Mouse (Mus musculus) layer of hippocampus, adult 11-12 months (tissue): ENCODE results near the gene Top2a.

ENCODE experiments used
- DNase-seq: peaks from one replicate; pipeline ENCODE4 v3.0.0; 2022; ENCODE audit warnings: low spot score

Top2a gene

DNA sequence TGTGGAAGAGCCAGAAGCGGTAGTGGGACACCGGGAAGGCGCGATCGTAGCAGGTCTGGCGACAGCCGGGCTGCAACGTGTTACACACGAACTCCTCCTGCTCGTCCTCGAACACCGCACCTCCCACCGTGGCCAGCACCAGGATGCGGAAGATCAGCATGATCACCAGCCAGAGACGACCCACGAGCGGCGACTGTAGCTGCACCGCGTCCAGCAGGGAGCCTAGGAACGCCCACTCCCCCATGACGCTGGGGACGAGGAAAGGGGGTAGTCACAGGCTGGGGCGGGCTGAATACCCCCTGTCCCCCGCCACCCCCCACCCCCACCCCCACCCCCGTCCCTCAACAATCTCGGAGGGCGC, 41.2 kb downstream of the Top2a start, which contains the start of gene Gjd3:
TSS of gene Gjd3 (minus strand) at position 244 of the 361 bp plus-strand sequence.
- no peak for DNase-seq

DNA sequence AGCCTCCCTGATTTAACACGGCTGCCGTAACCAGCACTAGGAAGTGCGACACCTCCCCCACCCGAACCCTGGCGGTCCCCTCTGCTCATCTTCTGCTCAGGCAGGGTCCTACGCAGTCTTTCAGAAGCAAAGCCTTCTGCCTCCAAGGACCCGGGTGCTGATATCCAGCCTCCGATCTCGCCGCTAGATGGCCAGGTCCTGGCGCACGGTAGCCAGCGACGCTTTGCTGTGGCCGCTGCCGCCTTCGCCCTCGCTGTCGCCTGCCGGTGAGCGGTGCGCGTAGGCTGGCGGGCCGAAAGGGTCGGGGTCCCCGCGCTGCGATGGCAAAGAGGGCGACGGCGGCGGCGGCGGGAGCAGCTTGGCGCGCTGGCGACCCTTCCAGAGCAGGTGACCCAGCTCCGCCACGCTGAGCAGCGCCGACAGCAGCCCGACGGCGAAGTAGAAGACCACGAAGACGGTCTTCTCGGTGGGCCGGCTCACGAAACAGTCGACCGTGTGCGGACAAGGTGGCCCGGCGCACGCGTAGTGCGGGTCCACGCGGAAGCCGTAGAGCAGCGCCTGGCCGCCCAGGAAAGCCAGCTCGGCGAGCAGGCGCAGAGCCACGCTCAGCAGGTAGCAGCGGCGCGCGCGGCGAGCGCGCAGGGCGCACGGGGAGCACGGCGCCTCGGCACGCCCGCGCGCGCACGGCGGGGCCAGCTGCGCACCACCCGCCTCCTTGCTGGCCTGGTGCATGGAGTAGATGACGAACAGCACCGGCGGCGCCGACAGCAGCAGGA, 41.8 kb downstream of the Top2a start:
- no peak for DNase-seq

DNA sequence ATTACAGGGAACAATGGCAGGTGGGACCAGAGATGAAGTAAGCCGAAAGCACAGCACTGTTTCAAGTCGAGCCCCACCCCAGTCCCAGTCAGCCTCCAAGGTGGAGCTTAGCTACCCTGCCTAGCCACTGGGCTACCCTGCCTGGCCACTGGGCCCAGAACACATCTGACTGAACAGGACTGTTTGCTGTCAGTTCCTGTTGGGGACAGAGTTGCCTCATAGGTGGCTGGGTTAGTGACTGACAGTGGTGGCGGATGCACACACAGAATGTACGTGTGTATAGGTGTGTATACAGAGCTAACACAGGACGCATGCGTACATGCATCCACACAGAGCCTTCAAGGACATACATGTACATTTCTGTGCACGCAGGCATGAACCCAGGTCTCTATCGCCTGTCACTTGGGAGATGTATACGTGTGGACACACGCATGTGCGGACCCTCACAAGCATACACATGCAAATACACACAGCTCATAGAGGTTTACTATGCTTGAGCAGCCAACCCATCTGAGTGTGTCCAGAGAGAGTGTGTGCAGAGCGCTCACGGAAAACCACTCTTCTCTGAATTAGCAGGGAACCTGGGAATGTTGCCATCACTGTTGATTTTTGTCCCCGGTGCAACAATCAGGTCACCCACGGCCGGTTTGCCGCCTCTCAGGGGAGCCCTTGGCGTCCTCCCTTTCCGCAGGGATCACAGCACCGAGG, 42.5 kb downstream of the Top2a start:
- no peak for DNase-seq

DNA sequence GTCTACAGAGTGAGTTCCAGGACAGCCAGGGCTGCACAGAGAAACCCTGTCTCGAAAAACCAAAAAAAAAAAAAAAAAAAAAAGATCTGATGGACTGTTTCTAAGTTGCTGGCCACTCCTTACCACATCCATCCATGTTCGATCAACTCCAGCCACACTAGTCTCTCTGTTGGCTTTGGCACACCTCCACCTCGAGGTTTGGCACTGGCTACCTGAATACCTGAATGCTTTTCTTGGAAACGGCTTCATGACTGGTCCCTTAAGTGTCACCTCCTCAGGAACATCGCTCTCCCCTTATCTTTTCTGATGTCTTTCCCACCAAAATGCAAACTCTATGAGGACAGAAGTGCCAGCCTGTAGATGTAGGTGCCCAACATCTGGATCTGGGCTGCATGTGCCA, 44.6 kb downstream of the Top2a start:
- DNase-seq, result no peak

DNA sequence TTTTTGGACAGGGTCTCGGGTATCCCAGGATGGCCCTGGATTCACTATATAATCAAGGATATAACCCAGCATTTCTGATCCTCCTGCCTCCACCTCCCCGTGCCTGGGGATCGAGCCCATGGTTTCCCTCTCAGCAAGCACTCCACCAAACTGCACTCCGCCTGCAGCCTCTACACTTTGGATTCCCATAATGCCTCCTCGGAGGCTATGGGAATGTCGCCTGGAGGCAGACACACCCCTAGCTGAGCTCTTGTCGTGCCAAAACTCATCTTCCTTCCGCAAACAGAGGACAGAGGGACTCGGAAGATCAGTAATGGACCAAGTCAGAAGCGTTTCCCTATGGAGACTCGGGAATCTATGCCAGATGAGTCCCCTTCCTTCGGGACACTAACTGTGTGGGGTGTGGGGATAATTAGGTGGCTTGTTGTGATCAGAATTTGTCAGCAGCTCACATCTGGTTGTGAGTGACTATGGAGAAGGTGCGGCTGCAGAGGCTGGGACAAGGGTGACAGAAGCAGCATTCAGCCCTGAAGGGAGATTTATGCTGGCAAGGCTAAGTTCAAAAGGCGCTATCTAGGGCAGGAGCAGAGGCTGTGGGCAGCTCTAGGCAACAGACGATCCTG, 45.4 kb downstream of the Top2a start:
- no peak for DNase-seq

DNA sequence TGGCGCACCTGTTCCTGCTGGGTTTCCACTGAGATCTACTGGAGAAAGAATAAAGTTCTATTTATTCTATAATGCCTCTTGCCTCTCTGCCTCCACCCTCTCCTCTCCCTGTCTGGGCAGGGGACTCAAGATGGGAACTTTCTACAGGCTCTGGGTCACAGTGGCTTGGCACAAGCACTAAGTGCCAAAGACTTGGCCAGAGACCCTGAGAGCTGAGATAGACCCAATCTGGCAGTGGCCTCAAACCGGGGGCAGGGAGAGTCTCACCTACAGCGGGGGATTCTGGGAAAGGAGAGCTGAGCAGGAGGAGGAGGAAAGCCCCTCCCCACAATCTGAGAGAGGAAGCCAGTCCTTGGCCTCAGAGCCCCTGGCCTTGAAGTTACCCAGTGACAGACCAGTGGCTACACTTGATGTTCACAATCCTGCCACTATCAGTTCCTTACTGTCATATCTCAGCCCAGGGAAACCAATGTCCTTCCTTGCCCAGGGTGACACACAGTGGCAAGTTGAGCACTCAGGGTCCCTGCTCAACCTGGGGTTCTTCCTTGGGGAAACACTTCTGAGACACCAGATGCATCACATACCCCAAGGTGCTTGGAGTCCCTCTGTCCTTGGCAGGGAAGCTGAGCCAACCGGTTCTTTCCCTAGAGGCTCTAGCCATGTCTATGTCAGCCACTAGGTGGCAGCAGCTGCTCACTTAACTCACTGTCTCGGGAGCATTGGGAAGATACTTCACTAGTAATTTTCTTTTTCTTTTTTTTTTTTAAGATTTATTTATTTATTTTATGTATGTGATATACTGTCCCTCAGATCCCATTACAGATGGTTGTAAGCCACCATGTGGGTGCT, 48.9 kb downstream of the Top2a start:
- peak; percentile 80 for DNase-seq

DNA sequence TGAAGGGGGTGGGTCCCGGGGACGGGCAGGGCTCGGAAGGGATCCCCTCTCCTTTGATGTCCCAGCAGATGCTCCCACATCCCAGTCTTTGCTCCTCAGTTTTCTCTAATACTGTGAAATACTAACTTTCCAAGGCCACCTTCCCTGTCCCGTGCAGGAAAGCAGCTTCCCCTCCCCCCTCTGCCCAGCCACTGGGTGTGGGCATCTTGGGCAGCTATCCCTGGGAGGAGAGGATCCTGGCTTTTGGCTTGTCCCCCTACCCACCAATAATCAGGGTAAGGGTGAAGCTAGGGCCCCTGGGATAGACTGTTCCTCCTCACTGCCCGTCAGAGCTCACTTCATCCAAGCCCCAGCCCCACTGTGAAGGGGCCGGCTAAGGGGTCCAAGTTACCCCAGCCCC, 49.8 kb downstream of the Top2a start:
- DNase-seq, result no peak

DNA sequence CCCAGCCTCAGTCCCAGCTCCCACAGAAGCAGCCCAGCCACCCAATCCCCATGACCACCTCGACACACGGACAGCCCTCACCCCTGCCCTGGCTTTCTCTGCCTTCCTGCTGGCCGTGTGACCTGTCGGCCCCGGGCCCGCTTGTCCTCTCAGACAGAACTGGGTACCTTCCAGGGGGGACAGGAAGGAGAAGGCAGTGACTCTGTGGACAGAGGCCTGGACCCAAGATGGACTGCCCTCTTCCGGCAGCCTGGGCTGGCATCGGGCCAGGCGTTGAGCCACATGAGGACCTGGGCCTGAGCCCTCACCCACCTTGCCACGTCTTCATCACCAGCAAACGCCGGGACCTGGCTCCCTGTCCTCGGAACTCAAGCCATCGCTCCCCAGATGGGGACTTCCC, 50.4 kb downstream of the Top2a start:
- no peak for DNase-seq

DNA sequence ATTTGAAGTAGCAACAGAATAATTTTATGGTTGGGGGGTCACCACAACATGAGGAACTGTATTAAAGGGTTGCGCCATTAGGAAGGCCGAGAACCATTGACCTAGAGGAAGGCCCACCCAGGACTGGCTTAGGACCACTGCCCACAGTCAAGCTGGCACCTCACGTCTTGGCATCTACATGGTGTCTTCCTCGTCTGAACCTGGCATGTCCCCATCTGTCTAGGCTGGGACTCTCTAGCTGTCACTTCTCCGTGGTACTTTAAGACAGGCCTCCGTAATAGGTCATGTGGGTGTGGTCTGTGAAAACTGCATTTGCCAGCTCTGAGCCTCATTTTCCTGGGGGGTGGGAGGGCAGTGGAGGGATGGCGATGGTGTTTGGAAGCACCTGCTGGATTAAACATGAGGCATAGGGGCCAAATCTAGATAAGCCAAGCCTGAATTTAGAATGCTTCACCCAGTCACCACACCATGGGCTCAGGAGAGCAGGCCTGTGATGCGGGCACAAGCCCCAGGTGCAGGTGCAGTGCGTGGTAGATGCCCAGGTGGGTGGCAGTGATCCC, 51.1 kb downstream of the Top2a start:
- DNase-seq, result no peak

DNA sequence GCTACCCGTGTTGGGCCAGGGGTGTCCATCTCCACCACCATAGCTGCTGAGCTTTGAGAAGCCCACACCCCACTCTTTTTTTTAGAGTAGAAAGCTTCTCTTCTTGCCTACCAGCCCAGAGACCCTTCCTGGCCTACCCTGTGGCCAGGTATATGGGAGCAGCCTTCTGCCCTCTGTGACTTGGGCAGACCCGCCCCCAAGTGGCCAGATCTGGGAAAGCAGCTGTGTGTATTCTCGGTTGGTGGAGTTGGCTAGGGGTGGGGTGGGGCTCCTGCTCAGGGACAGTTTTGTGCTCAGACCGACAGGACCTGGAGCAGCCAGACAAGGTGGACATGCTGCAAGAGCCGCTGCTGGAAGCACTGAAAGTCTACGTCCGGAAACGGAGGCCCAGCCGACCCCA, 51.8 kb downstream of the Top2a start:
- DNase-seq, result peak; percentile 86

DNA sequence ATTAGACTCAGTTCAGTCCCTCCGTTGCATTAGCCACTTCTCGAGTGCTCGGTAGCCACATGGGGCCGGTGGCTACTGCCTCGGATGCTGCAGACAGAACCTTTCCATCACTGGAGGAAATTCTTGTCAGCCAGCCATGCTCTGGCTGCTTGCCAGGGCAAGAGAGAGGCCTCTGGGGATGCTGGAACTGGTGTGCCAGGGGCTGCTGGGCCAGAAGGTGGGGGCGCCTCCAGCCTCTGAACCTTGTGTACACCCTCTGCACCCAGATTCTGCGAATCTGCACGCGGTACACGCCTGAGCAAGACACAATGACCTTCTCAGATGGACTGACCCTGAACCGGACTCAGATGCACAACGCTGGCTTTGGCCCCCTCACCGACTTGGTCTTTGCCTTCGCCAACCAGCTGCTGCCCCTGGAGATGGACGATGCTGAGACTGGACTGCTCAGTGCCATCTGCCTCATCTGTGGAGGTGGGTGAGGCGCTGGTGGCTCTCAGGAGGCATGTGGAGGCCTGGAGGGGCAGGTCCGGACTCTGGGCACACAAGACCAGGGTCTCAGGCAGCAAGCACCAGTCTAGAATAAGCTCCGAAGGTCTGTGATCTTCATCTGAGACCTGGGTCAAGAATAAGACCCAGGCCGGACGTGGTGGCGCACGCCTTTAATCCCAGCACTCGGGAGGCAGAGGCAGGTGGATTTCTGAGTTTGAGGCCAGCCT, 52.5 kb downstream of the Top2a start:
- no peak for DNase-seq

DNA sequence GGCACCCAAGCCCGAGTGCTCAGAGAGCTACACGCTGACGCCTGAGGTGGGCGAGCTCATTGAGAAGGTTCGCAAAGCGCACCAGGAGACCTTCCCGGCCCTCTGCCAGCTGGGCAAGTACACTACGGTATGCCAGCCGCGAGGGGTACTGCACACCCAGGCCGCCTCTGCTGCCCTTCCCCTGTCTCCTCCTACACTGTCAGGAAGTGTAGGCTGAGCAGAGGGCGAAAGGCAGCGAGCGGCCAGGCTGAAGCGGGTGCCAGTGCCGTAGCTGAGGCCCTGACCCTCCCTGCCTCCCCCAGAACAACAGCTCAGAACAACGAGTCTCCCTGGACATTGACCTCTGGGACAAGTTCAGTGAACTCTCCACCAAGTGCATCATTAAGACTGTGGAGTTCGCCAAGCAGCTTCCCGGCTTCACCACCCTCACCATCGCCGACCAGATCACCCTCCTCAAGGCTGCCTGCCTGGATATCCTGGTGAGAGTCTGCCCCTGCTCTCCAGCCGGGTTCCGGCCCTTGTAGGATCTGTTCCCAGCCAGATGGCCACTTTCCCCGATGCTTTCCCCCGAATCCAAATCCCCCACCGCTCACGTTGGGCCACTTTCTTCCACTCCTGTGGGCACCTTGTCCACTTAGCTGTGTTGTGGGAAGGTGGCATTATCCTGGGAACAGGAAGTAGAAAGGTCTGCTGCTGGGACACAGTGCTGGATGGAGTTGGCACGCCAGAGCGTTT, 53.6 kb downstream of the Top2a start:
- no peak for DNase-seq

DNA sequence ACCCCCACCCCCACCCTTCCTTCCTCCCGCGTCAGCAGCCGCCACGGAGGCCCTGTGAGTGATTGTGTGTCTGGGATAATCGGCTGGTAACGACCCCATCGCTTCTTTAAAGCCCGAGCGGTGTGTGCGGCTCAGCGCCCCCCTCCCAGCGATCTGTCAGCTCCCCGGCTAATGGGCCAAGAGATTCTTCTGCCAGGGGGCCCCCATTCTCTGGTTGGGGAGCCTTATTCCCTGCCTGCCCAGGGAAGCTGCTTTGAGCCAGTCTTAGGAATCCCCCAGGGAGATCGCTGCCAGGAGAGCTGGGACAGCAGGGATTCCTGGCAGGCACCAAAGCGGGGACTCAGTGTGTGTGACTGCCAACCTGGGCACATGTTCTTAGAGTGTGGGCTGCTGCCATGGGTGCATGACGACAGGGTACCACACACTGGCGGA, 54.5 kb downstream of the Top2a start:
- DNase-seq, result peak; percentile 75

DNA sequence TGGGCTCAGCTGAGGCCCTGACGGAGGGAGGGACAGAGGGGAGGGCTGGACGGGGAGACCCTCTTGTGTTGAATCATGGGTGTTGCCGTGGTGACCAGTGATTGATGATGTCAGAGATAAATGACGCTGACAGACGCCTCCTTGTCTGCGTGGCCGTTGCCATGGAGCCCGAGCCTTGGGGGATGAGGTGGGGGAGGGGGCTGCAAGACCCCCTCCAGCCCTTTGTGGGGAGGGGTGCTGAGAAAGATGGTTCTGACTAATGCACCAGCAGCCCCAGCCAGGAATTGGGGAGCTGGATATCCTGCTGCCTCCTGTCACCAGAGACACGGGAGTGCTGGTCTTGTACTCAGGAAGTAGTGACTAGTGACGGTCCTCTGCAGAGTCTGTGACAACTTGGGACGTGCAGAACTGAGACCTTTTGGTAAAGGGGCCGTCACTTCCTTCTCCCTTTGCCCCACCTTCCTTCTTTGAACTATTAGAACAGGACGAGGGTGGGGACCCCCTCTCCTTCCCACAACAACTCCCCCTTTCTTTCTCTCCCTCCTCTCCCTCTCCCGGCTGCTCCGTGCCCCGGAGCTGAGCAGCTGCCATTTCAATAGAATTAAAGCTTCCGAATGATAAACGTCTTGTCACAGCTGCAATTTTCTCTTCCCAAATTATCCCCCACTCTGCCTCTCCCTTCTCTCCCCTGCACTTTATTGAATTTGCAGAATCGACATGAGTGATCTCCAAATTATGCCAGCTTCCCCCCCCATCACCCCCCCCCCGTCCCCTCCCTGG, 55.1 kb downstream of the Top2a start:
- DNase-seq, result no peak

DNA sequence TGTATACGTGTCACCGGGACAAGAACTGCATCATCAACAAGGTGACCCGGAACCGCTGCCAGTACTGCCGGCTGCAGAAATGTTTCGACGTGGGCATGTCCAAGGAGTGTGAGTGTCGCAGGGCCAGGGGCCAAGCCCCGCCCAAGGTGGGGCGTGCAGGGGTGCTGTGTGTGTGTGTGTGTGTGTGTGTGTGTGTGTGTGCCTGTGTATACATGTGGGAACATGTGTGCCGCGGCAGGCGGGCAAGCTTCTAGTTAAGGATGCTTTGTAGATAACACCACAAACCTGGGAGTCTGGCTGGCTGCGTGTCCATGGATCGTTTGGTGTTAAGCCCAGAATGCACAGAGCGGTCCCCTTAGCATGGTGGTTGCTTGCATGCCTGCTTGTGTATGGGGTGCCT, 55.9 kb downstream of the Top2a start:
- no peak for DNase-seq

DNA sequence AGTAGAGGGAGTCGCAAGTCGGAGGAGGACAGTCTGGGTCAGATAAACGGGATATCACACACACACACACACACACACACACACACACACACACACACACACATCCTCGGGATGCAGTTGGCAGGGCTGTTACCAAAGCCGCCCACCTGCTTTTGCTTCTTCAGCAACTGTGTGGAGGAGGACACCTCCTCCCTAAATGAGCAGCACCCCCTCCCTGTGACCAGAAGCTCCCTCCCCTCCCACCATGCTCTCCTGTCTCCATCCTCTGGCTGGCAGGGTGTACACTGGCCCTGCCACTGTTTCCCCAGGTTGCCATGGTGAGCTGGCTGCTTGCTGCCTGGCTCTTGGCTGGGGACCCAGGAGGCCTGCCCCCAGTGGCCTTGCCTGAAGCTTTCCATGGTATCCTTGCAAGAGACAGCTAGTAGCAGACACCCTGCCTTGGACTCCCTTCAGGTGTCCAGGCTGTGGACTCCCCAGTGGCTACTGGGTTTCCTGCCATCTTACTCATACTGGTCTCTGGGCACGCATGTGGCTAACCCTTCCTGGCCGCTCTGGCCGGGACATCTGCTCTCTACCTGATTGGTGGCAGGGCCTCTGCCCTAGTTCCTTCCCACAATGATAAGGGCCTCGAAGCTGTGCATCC, 57.4 kb downstream of the Top2a start:
- DNase-seq, result peak; percentile 74

DNA sequence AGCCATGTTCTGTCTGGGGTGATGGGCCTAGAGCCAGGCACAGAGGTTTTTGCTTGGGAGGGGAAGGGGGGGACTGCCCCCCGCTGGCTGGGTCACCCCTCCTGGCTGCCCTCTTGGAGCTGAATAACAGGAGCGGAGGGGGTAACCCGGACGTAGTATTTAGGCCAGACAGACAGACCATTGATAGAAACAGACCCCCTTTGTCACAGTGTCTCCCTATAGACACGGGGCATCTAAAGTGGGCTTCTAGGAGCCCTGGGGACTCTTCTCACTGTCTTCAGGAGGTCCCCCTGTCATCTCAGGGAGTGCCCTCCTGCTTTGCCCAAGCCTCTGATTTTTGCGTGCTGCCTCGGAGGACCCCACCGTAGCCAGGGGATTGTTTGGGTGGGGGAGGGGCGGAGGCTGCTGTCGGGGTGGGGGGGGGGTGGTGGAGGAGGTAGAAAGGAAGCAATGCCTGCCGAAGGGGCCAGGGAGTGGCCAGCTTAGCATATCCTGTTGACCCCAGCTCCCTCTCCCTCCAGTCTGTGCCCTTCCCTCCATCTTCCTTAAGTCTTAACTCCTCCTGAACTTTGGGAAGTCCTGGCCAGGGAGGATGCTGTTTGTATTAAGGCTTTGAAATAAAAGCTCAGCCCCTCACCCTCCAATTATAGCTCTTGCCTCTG, 58.4 kb downstream of the Top2a start:
- no peak for DNase-seq

DNA sequence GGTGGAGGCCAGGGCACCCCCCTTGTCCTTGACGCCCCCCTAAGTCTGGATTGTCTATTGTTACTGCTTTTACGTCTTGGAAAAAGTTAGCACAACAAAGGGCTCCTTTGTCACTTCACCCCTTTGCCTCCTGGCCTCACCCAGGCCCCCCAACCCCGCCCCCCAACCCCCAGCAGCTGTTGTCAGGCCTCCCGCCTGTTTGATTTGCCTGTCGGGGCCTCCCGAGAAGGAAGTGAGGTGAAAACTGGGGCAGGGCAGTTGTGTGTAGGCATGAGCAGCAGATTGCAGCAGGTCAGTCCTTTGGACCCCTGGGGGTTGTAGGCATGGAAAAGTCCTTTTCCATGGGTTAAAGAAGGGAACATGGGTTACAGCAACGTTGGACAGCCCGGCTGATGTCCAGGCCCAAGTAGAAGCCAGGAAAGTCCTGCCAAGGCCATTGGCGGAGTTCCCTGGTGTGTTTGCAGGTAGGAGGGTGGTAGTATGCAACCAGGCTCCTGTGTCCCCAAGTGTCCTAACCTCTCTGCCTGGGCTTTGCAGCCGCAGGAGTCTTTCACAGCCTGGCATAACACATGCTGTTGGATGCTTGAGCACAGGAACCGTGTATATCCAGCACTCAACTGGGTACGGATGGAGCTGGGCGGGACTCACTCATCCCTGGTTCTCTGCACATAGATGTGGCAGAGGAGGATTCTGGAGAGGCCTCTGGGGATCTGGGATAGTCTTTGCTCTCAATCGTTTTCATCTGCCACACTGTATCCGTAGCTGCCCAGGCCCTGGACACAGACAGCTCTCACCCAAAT, 59.2 kb downstream of the Top2a start:
- no peak for DNase-seq
